Mouse (Mus musculus): ENCODE measurements around the gene Usp19.

Gene Usp19

GRCm38 (mm10) chr9:108469845-108470244, 20.6 kb upstream of the Usp19 start:
- DNase-seq, result no peak

GRCm38 (mm10) chr9:108474528-108474927, 15.9 kb upstream of the Usp19 start:
- DNase-seq, result no peak

GRCm38 (mm10) chr9:108478638-108479156, 11.7 kb upstream of the Usp19 start:
- no peak for DNase-seq

- DNase-seq, result no peak
Measured at GRCm38 (mm10) chr9:108479241-108479640, 11.2 kb upstream of the Usp19 start.

- no peak for DNase-seq
Measured at GRCm38 (mm10) chr9:108479721-108480351, 10.6 kb upstream of the Usp19 start, which contains the start of gene Lamb2. Gene Lamb2 (plus strand): TSS chr9:108479736.

- no peak for DNase-seq
Measured at GRCm38 (mm10) chr9:108480813-108481519, 9.4 kb upstream of the Usp19 start.

GRCm38 (mm10) chr9:108481520-108482210, 8.7 kb upstream of the Usp19 start:
- DNase-seq, result no peak

GRCm38 (mm10) chr9:108483051-108483790, 7.2 kb upstream of the Usp19 start:
- DNase-seq, result no peak

GRCm38 (mm10) chr9:108484021-108484420, 6.4 kb upstream of the Usp19 start:
- no peak for DNase-seq

- no peak for DNase-seq
Measured at GRCm38 (mm10) chr9:108485301-108485875, 5.0 kb upstream of the Usp19 start.

- DNase-seq, result no peak
Measured at GRCm38 (mm10) chr9:108486973-108487530, 3.4 kb upstream of the Usp19 start.

GRCm38 (mm10) chr9:108488403-108488802, 2.0 kb upstream of the Usp19 start:
- no peak for DNase-seq

- no peak for DNase-seq
Measured at GRCm38 (mm10) chr9:108489215-108489614, 1.2 kb upstream of the Usp19 start.

GRCm38 (mm10) chr9:108489702-108490558, 472 bp upstream of the Usp19 start:
- DNase-seq, result no peak

- DNase-seq, result no peak
Measured at GRCm38 (mm10) chr9:108491286-108491580, 831 bp downstream of the Usp19 start.

GRCm38 (mm10) chr9:108492043-108492750, 1.8 kb downstream of the Usp19 start:
- DNase-seq, result no peak

GRCm38 (mm10) chr9:108493246-108493645, 2.8 kb downstream of the Usp19 start:
- DNase-seq, result no peak

- DNase-seq, result no peak
Measured at GRCm38 (mm10) chr9:108494146-108494825, 3.9 kb downstream of the Usp19 start.

- DNase-seq, result no peak
Measured at GRCm38 (mm10) chr9:108494905-108495304, 4.5 kb downstream of the Usp19 start.

- no peak for DNase-seq
Measured at GRCm38 (mm10) chr9:108499231-108499630, 8.8 kb downstream of the Usp19 start.

All from cerebellum, adult 8-10 months (tissue).